Mouse (Mus musculus) layer of hippocampus, postnatal 25 days (tissue): Measurements from ENCODE around the gene Crxos. TPM values are rescaled to one million over a fixed set of nuclear protein-coding genes. Genes with fewer than 3 reads are reported as not detected.
"Not testable (repeated sequence)": the region's sequence is repeated elsewhere in the genome, so short reads cannot be mapped to it uniquely, and the experiment has no call there.

Experiments used
- DNase-seq, 2 experiments: peaks; one replicate each; pipeline ENCODE4 v3.0.0; 2022; ENCODE audit warnings: mixed read lengths in 2 of 2, low spot score in 1 of 2; ENCODE audit errors: extremely low spot score in 1 of 2
- total RNA-seq, 2 experiments: library from RNA; stranded (reverse); gene quantifications; 2 replicates each; pipeline ENCODE4 v1.2.3; 2021

Crxos gene
- not detected for total RNA-seq

DNA sequence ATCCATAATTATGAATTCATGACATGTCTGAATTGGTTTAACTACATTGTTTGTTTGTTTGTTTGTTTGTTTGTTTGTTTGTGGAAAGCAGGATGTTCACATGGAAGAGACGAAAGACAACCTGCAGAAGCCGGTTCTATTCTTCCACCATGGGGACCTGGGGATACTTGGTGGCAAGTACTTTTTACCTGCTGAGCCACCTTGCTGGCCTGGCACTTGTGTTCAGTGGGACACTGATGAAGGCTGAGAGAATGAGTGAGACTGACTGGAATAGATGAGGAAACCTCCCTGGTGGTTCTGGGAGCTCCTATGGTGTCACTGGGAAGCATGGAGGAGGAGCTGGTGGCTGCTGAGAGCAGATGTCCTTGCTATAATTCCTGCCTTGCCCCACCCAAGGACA is at the start of gene Crxos:
Gene Crxos, plus strand, starts transcription at position 301 of the 400 bp plus-strand sequence.
- DNase-seq, result no peak

DNA sequence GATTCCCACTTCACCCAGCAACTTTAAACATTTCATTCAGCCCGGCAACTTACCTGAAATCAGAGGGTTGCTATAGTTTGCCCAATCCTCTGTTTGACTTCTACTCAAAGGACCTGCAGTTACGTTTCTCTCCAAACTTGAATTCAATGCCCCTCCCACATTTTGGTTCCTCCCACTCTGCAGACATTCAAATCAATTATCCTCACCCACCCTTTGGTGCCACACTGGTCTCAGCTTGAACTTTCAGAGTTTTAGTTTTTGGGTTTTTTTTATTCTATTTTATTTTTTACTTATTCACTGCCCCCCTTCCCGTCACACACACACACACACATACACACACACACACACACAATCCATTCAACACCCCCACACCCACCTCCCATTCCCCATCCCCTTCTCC is 42.8 kb upstream of the Crxos start, which contains the start of gene Obox6:
Gene Obox6, minus strand, starts transcription at position 101 of the 400 bp plus-strand sequence.
- DNase-seq, result no peak

DNA sequence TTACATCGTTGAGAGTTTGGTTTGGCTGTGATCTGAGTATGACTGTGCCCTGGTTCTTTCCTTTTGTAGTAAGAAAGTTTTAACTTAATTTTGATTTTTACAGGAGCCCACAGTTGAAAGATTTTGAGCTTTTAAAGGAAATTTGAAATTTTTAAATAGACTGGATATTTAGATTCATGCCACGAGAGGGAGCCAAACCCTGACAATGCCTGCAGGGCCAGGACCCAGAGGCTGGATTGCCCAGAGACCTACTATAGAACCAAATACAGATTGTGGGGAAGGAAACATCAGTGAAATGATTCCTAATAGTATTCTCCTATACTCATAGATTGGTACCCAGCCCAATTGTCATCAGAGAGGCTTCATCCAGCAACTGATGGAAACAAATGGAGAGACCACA is 22.8 kb upstream of the Crxos start:
- peak in 1 of 2 experiments; percentile 3 for DNase-seq

DNA sequence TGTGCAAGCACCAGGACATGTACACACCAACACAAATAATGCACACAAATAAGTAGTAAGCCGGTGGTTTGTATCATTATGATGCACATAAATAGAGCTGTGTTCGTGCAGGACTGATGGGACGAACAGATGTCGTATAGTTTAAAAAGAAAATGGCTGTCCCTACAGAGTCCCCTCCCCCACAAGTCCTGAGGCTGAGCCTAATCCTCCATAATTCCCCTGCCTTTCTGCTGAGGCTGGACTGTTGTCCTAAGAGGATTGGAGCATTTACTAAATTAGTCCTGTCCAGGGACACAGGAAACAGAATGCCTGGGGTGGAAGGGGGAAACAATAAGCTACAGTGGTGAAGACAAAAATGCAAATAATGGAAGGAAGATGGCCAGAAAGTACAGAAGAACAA is 18.3 kb upstream of the Crxos start:
- no peak for DNase-seq

DNA sequence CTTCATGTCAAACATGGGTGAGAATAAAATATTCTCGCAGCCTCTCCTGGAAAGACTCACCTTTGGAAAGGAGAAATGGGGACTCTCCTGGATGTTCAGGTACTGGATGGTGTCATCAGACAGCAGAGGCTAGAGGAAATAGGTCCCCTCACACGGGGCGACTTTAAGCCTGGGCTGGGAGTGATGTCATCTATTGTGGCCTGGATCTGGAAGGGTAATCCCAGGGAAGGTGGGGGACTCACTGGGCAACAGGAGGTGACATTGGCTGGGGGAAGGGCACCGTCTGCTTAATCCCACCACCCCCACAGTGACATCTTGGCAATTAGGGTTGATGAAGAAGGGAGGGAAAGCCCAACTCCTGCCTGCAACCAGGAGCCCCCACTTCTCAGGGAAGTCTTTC is 2.7 kb upstream of the Crxos start, which contains the start of gene Crx:
Gene Crx, minus strand, starts transcription at position 213 of the 400 bp plus-strand sequence.
- no peak for DNase-seq

DNA sequence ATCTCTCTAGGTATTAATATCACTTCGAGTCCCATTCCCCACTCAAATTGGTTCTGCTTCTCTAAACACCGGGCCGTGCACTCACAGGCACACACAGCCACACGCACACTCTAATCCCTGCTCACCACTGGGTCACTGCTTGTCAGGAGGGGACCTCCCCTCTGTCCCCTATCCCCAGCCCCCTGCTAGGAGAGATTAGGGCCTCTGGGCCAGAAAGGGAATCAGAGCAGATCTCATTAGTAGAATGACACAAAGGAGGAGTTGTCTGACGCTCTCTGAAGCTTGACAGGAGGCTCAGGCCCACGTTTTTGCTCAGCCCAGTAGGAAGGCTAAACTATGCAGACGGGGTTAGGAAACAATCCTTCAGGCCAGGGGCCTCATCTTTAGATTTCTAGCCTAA is 1.0 kb upstream of the Crxos start:
- DNase-seq, result no peak

DNA sequence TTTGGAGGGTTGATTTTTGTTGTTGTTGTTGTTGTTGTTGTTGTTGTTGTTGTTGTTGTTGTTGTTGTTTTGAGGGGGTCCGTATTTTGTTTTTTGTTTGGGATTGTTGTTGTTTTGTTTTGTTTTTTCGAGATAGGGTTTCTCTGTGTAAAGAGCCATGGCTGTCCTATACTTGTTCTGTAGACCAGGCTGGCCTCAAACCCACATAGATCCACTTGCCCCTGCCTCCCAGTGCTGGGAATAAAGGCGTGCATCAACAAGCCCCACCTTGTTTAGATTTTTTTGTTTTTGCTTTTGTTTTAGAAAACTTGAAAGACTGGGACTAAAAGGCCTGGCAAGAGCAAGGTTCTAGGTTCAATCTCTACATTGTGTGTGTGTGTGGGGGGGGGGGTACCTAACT is 586 bp upstream of the Crxos start:
- DNase-seq, result no peak

DNA sequence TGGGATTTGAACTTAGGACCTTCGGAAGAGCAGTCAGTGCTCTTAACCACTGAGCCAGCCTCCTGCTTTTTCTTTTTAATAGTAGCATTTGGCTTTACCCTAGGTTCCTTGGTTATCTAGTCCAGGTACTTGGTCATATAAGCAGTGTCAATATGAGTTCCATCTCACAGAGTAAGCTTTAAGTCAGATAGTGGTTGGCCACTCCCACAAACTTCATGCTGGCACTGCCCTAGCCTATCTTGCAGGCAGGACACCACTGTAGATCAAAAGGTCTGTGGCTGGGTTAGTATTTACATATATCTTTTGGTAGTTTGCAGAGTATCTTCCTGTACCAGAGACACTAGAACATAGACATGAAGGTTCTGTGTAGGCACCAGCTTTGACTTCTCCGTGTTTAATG is 1.7 kb downstream of the Crxos start:
- DNase-seq, result no peak

DNA sequence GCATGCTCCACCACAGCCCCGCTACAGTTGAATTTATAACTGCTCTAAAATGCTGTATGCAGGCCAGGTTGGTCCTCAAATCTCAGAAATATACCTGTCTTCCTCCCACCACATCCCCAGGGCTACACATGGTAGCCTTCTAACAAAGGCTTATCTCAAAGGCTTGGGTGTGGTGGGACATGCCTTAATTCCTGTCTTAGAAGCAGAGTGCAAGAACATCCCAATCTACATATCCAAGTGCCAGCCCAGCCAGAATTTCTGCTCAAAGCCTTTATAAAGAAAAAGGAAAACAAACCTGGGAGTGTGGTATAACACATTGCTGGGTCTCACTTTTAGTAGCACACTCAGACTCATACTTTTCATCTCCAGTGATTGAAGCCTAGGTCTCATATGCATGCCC is 11.8 kb downstream of the Crxos start:
- DNase-seq, result no peak

DNA sequence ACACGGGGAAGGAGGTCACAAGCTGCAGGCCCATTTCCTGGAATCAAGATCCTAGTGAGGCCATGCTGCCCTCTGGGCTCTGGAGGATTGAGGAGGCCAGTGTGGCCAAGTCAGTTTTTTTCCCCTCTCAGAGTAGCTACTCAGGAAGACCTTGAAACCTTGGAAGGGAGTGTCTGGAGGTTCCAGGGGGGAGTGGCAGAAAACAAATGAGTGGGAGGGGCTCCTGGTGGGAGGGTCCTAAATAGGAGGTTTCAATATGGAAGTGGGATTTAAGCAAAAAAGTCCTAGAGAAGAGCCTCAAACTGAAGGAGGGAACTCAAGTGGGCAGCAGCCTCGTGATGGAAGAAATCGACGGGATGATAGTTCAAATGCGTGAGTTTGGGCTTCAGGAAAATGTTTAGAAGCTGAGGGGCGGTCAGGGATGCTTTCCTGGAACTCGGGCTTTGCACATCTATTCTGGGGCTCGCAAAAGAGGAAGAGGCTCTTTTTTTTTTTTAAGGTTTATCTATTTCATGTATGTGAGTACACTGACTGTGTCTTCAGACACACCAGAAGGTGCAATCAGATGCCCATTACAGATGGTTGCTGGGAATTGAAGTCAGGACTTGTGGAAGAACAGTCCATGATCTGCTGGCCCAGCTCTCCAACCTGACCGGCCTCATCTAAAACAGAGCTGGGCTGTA is 19.1 kb downstream of the Crxos start:
- no peak for DNase-seq

DNA sequence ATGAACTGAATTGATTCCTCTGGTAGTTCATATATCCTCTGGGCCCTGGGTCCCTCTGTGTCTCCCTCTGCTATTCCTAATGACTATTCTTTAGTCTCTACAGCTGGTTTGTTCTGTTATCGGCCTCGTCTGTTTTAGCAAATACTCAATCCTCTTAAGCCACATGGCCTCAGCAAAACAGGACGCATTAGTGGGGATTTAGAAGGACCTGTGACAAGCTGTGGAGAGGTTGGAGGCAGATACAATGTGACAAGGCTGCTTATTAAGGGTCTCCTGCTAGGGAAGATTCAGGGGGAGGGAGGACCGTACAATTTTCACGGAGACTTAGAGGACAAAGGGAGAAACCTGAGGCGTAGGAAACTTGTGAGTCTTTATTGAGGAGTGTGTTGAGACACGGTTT is 23.4 kb downstream of the Crxos start:
- no peak for DNase-seq

DNA sequence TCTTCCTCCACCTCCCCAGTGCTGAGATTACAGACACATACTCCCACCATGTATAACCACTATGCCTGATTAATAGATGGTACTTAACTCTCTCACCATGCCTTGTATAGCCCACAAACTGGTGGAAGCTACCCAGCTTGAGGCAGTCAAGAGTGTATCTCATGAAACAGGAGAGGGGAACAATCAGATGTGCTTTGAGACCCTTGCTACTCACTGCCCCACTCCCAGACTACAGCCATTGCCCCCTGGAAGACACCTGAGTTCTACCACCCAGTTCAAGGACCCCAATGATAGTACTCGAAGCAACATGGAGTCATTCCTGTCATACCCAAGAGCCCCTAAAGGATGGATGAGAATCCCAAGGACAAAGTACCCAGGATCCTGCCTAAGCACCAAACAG is 24.2 kb downstream of the Crxos start:
- no peak for DNase-seq

DNA sequence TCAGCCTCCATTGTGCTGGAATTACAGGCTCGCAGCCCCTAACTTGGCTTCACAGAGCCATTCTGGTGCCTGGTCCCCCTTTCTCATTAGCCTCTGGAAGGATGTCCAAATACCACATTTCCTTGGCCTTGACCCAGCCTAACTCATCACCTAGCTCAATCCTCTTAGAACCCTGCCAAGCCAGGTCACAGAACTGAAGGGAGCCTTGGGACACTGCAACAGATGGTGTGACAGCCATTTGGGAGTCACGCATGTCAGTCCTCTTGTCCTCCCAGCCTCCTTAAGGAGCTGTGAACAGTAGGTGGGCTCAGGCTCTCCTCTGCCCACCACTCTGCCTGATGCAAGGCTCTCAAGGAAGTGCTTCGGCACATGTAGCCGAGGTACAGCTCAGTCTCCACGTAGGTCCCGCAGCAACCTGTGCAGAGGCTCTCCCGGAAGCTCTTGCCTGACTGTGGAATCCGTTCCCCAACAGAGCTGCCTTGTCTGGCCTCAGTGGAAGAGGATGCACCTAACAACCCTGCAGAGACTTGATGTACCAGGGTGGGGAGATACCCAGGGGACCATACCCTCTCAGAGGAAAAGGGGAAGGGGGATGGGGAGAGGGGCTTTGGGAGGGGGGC is 25.7 kb downstream of the Crxos start:
- no peak for DNase-seq

DNA sequence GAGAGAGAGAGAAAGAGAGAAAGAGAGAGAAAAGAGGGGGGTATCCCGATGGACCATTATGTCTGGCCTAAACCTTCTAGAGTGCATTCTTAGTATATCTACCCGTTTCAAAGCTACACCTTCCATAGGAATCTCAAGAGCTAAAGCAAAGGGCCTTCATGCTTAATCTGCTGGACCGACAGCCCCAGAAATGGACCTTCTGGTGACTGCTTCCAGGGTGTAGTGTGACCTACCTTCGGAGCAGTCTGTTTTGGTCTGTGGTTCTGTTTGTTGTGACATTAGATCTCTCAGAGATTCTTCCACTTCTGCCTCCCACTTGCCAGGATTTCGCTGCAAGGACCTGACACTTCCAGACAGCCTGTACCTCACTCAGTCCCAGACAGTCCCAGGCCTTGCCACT is 28.1 kb downstream of the Crxos start:
- DNase-seq, result no peak

DNA sequence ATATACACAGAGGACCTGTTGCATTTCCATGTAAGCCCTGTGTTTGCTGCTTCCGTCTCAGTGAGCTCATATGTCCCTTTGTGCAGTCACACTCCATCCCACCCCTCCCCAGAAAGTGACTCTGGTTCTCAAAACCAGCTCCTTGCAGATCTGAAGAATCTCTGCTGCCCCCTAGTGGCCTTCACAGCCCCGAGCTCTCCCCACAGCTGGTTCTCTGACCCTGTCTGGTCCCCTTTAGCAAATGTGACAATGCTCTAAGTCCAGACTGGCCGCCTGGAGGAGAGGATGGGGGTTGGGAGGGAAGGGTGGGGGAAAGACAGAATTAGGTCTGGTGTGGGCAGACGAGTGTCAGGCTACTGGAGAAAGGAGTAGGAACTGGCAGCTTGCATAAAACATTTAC is 29.8 kb downstream of the Crxos start:
- peak in 1 of 2 experiments; percentile 85 for DNase-seq

DNA sequence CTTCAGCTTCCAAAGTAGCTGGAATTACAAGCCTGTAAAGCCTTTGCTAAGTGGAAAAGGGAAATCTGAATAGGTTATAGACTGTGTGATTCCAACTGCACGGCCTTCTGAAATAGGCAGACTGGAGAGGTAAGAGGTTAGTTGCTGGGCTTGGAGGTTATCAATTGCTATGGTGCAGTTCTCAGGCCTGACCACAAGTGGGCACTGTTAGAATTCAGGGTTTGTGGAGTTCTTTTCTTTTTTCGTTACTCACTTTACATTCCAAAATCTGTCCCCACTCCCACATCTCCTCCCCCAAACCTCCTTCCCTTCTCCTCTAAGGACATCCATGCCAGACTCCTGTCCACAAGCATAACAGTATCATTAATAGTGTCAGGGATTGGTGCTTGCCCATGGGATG is 31.8 kb downstream of the Crxos start:
- DNase-seq, result peak in 1 of 2 experiments; percentile 53

DNA sequence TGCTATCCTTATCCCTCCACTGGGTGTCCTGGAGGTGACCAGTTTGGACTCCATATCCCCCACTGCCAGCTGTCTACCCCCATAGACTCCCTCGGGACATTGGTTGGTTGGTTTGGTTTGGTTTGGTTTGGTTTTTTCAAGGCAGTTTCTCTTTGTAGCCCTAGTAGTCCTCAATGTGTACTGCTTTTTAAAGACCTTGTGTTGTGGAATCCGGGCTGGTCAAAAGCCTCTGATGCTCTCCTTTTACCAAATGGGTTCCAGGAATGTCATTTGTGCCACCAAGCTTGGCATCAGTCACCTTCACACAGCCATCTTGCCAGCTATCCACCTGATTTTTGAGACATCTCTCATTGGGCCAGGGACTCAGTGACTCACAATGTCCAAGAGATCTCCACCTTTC is 32.3 kb downstream of the Crxos start:
- DNase-seq, result no peak

DNA sequence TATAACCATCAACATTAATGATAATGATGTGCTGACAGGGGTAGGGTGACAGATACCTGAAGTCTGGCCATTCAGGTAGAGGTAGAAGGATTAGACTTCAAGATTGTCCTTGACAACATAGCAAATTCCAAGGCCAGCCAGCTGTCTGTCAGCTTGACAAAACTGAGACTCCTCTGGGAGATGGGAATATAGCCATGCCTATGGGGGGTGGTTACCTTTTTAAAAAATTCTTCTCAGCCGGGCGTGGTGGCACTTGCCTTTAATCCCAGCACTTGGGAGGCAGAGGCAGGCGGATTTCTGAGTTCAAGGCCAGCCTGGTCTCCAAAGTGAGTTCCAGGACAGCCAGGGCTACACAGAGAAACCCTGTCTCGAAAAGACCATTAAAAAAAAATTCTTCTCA is 33.3 kb downstream of the Crxos start:
- not testable (repeated sequence) for DNase-seq

DNA sequence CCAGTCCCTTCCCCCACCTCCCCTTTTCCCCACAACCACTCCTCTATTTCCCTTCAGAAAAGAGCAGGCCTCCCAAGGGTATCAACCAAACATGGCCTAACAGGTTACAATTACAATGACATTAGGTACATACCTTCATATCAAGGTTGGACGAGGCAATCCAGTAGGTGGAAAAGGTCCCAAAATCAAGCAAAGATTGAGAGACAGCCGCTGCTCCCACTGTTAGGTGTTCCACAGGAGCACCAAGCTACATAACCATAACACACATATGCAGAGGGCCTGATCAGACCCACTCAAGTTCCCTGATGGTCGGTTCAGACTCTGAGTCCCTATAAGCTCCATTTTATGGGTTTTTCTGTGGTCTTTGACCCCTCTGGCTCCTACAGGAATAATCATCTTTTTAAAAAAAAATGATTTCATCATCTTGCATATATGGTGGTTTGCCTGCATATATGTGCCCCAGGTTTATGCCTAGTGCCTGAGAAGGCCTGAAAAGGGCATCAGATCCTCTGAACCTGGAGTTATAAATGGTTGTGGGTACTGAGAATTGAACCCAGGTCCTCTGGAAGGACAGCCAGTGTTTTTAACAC is 33.8 kb downstream of the Crxos start:
- no peak for DNase-seq

DNA sequence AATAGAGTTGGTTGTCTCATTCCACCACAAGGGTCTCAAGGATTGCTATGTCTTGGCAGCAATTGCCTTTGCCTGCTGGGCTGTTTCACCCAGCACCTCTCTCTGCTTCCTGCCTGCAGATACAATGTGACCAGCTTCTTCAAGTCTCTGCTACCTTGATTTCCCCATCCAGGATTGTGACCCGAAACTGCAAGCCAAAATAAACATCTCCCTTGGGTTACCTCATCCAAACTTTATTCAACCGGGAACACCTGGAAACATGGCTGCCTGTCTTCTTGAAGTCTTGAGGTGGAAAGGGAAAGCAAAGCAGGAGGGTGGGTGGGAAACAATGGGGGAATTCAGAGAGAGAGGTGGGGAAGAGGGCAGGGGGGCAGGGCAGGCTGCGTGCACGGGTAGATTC is 34.6 kb downstream of the Crxos start:
- DNase-seq, result no peak

DNA sequence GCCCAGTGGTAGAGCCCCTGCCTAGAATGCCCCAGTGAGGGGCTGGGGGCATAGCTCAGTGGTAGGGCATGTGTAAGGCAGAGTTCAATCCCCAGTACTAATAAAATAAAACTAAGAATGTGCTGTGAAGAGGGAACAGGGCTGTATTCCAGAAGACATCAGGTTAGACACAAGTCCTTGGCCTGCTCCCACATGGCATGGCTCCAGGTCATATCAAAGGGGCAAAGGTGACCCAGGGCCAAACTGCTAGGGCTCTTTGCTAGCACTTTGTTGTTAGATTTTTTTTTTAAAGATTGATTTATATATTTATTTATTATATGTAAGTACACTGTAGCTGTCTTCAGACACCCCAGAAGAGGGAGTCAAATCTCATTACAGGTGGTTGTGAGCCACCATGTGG is 36.0 kb downstream of the Crxos start:
- no peak for DNase-seq

DNA sequence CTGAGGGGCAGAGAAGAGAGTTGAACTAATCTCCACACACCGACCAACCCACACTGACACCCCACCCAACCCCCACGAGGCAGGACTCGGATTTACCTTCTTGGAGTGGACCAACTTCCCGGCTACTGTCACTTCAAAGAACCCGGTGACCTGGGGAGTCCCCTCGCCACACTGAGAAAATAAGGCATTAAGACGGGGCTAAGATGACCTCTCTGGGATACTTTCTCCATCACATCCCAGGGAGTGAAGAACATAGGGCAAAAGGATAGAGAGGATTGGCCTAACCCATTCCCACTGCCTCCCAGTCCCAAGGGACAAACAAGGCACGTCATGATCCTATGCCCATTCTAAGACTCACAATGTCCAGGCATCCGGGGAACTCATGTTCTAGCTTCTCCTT is 37.5 kb downstream of the Crxos start:
- no peak for DNase-seq
